Mouse (Mus musculus) lung, postnatal 0 days (tissue): ENCODE results near the gene Smg6. TPM values are rescaled to one million over a fixed set of nuclear protein-coding genes. Genes with fewer than 3 reads are reported as not detected.
A peak's percentile ranks its signal among the peaks of the same experiment; 100 is the strongest.

Source experiments
- ATAC-seq: fragments of 200-750 bp; cut with Nextera tagmentation; 2 replicates; pipeline ENCODE4 v1.8.0; 2017; ENCODE audit warnings: moderate library complexity
- DNase-seq: peaks from one replicate; pipeline ENCODE4 v3.0.0-alpha.2; 2016; ENCODE audit warnings: low spot score
- H3K27ac ChIP-seq: fragments of 300-500 bp; sonication (generic); 2 replicates; pipeline ENCODE4 v1.5.1; 2014; ENCODE audit warnings: antibody characterized with exemption, mild to moderate bottlenecking, low read length, mixed read lengths
- H3K27me3 ChIP-seq: fragments of 300-500 bp; sonication (generic); replicated peaks from 2 replicates; pipeline ENCODE4 v1.6.1; 2014; ENCODE audit warnings: low read length, mixed read lengths; ENCODE audit not compliant: insufficient read depth
- H3K36me3 ChIP-seq: fragments of 300-500 bp; sonication (generic); 2 replicates; pipeline ENCODE4 v1.6.1; 2014; ENCODE audit warnings: low read length, mixed read lengths; ENCODE audit not compliant: insufficient read depth
- H3K4me1 ChIP-seq: fragments of 300-500 bp; sonication (generic); 2 replicates; pipeline ENCODE4 v1.6.1; 2014; ENCODE audit warnings: antibody characterized with exemption, low read depth, low read length, mixed read lengths; ENCODE audit not compliant: insufficient read depth
- H3K4me2 ChIP-seq: fragments of 300-500 bp; sonication (generic); replicated peaks from 2 replicates; pipeline ENCODE4 v1.6.1; 2014; ENCODE audit warnings: low read depth, mild to moderate bottlenecking, low read length, moderate library complexity, mixed read lengths
- H3K4me3 ChIP-seq: fragments of 300-500 bp; sonication (generic); 2 replicates; pipeline ENCODE4 v1.5.1; 2014; ENCODE audit warnings: low read depth, low read length
- H3K9ac ChIP-seq: fragments of 300-500 bp; sonication (generic); replicated peaks from 2 replicates; pipeline ENCODE4 v1.6.1; 2014; ENCODE audit warnings: low read depth, mild to moderate bottlenecking
- H3K9me3 ChIP-seq: fragments of 300-500 bp; sonication (generic); 2 replicates; pipeline ENCODE4 v1.6.1; 2016; ENCODE audit warnings: low read length, mixed read lengths
- CTCF ChIP-seq: IDR thresholded peaks from 2 replicates; pipeline ENCODE4 v1.5.1; 2016; ENCODE audit warnings: antibody characterized with exemption, mild to moderate bottlenecking
- EP300 ChIP-seq: IDR thresholded peaks from 2 replicates; pipeline ENCODE4 v1.6.1; 2016; ENCODE audit warnings: antibody characterized with exemption, mild to moderate bottlenecking, control low read depth
- WGBS: fragments of 180-500 bp; shearing (Covaris S2); extraction: QIAGEN DNeasy Blood & Tissue Kit; methylation state at CpG from one replicate; pipeline ENCODE4 v1.1.7; 2014; 5-methylcytosine and 5-hydroxymethylcytosine counted together
- polyA plus RNA-seq: library from polyadenylated mRNA; unstranded; fragments of >200 nt; fragmentation: Nextera tagmentation; extraction: Ambion mirVana; gene quantifications from 2 replicates; pipeline ENCODE4 v1.2.1, GENCODE M21; 2015

The Smg6 gene
- polyA plus RNA-seq, 1 experiment from 2014 or later: 9.9 TPM

DNA sequence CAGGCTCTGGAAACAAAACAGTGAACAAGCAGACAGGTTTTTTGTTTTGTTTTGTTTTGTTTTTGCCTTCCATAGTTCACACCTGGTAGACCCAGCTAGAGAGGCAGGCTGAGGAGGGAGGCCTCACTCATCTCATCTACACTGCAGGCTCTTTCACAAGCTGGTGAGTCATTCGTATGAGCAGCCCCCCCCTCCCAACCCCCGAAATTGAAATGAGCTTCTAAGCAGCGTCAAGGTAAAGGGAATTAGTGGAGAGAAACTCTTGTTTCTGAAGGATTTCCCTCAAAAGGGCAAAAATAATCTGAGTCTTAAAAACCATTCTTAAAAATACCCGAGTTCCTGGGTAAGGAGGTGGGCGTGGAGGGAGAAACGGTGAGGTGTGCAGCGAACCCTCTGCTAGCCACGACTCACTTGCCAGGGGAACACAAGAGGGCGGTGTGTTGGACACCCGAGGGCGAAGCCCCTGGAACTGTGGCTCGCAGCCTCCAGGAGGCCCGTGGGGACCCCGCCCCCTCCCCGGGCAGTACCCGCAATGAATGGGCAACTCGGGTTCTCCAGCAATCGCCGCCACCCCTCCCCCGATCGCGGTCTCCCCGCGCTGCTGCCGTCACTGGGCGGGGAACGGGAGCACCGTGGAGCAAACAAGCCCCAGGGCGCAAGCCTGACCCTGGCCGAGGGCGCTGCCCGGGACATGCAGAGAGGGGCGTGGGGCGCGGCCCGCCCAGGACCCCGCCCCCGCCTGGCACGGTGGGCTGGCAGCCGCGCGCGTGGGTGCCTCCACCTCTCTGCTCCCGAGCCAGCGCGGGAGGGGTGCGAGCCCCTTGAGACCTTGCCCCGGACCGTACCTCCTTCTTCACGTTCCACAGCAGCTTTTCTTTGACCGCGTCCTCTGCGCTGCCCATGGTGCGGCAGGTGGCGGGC is 29.4 kb upstream of the Smg6 start:
- ATAC-seq (peak; percentile 72), DNase-seq (peak; percentile 70)
- Histone ChIP-seq H3K27me3 (no peaks in the 10 kb centered on the region), H3K9ac (peak overlapping the region; percentile 51), H3K4me2 (peak overlapping the region; percentile 100), H3K27ac (peak overlapping the region; percentile 82), H3K4me3 (peak overlapping the region; percentile 76), H3K36me3 (0 out of 2 replicates have a peak, but pooled peaks cover 3% of the 10 kb centered on the region), H3K4me1 (peaks cover 5% of the 10 kb centered on the region; the same call in 1 of the 2 replicates), H3K9me3 (no peaks in the 10 kb centered on the region)
- 2% methylated on average over 54 of the region's 55 CpGs for WGBS
- TF ChIP-seq CTCF (peak; percentile 53), EP300 (no peak)

- 0 out of 2 replicates have a peak, but pooled peaks cover 3% of the 10 kb centered on the region for H3K36me3 ChIP-seq
- ATAC-seq (peak; percentile 60), DNase-seq (peak; percentile 72)
- no peaks in the 10 kb centered on the region for H3K9me3 ChIP-seq
- peaks cover 5% of the 10 kb centered on the region; the same call in 1 of the 2 replicates for H3K4me1 ChIP-seq
- WGBS: under 1% methylated on average over 53 of the region's 74 CpGs
- H3K9ac ChIP-seq: peak within 1 kb of the TSS; percentile 51
- no peaks in the 10 kb centered on the region for H3K27me3 ChIP-seq
- peak within 1 kb of the TSS; percentile 100 for H3K4me2 ChIP-seq
- H3K27ac ChIP-seq: peak within 1 kb of the TSS; percentile 82
- peak within 1 kb of the TSS; percentile 76 for H3K4me3 ChIP-seq
- TF ChIP-seq EP300: no peak
- no peak for TF ChIP-seq CTCF
Observed at GRCm38 (mm10) chr11:74896901-74897677, 28.5 kb upstream of the Smg6 start, which contains the start of gene Sgsm2. TSS of gene Sgsm2 (minus strand) at chr11:74897060.

- peak; percentile 12; the same call in 1 of the 2 replicates for TF ChIP-seq CTCF
- no peak for TF ChIP-seq EP300
- H3K27me3 ChIP-seq: no peaks in the 10 kb centered on the region
- H3K4me3 ChIP-seq: peak within 1 kb of the TSS; percentile 76
- peak within 1 kb of the TSS; percentile 51 for H3K9ac ChIP-seq
- DNase-seq (peak; percentile 97), ATAC-seq (peak; percentile 91)
- H3K27ac ChIP-seq: peak within 1 kb of the TSS; percentile 82
- peaks cover 5% of the 10 kb centered on the region; the same call in 1 of the 2 replicates for H3K4me1 ChIP-seq
- WGBS: under 1% methylated on average over 54 of the region's 54 CpGs
- H3K4me2 ChIP-seq: peak within 1 kb of the TSS; percentile 100
- H3K9me3 ChIP-seq: no peaks in the 10 kb centered on the region
- 0 out of 2 replicates have a peak, but pooled peaks cover 4% of the 10 kb centered on the region for H3K36me3 ChIP-seq
Observed at GRCm38 (mm10) chr11:74897678-74898516, 27.7 kb upstream of the Smg6 start, which contains the start of gene Tsr1. TSS of gene Tsr1 (plus strand) at chr11:74898071.

DNA sequence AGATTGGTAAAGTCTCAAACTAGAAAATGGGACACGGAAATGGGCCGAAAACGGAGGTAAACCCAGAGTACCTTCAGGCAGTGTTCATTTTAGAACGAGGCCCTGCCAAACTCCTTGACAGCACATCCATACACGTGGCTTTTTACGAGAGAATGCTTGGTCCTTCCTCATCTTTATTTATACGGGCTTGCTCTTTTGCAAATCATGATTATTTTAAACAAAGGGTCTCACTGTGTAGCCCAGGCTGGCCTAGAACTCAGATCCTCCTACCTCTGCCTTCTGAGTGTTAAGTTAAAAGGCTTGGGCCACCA is 27.2 kb upstream of the Smg6 start:
- Histone ChIP-seq H3K27me3 (no peaks in the 10 kb centered on the region), H3K27ac (peak overlapping the region; percentile 66; the same call in 1 of the 2 replicates), H3K9me3 (no peaks in the 10 kb centered on the region), H3K9ac (peak overlapping the region; percentile 32), H3K36me3 (0 out of 2 replicates have a peak, but pooled peaks cover 10% of the 10 kb centered on the region), H3K4me1 (peaks cover 5% of the 10 kb centered on the region; the same call in 1 of the 2 replicates), H3K4me3 (peak overlapping the region; percentile 76), H3K4me2 (peak overlapping the region; percentile 100)
- TF ChIP-seq CTCF (no peak), EP300 (no peak)
- no peak for ATAC-seq
- WGBS: 0% methylated on average over 7 of the region's 7 CpGs
- no peak for DNase-seq

DNA sequence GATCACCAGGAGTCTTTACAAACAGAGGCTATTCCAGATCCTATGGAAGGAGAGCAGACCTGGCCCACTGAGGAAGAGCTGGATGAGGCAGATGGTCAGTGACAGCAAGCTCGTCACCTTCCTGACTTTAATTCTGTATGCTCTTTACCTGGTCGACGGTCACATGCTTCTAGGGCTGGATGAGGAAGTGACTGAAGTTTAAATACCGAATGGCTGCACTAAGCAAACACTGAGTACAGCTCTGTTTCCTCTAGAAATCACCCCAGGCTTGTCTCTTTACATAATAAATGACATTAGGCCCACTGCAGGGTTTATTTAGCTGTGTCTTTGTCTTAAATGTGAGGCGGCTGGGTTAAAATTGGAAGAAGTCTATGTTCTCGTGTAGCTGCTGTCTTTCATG is 24.1 kb upstream of the Smg6 start:
- H3K27me3 ChIP-seq: no peaks in the 10 kb centered on the region
- ATAC-seq: no peak
- WGBS: 72% methylated on average over 6 of the region's 6 CpGs
- H3K27ac ChIP-seq: 0 out of 2 replicates have a peak overlapping the region, but pooled peaks have one; percentile 14
- peaks cover 26% of the 10 kb centered on the region for H3K36me3 ChIP-seq
- no peak overlapping the region for H3K4me2 ChIP-seq
- TF ChIP-seq CTCF (no peak), EP300 (no peak)
- H3K9me3 ChIP-seq: no peaks in the 10 kb centered on the region
- H3K9ac ChIP-seq: no peak overlapping the region
- H3K4me3 ChIP-seq: no peak overlapping the region
- peak; percentile 23 for DNase-seq
- peaks cover 5% of the 10 kb centered on the region; the same call in 1 of the 2 replicates for H3K4me1 ChIP-seq
